Mouse (Mus musculus) retina, postnatal 7 days (tissue): ENCODE data around the gene Ltf.

Experiments
- DNase-seq: peaks from one replicate; pipeline ENCODE4 v3.0.0-alpha.2; 2012; ENCODE audit warnings: low read depth, low spot score

Ltf gene

GRCm38 (mm10) chr9:111019022-111019421 lies at the start of gene Ltf:
TSS of gene Ltf (plus strand) at chr9:111019271.
- no peak for DNase-seq

- no peak for DNase-seq
Observed at GRCm38 (mm10) chr9:110979411-110979810, 39.7 kb upstream of the Ltf start.

DNA sequence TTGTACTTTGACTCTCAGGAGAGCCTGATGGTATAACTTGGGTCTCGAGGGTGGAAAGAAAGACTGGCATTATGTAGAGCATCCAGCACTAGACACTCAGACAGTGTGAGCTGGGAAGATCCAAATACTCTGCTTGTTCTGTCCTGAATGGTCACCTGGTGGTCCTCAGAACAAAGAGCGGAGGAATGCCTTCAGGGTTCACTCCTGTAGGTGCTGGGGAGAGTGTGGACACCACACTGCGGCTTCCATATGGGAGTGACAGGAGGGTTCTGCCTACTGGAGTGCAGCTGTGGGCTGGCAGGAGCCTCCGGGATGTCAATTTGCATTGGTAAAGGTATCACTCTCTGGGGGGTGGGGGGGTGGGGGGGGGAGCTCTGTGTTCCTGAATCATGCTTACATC lies 36.7 kb upstream of the Ltf start:
- no peak for DNase-seq

- DNase-seq: no peak
Observed at GRCm38 (mm10) chr9:110984096-110984495, 35.0 kb upstream of the Ltf start.

GRCm38 (mm10) chr9:110985541-110985940 lies 33.5 kb upstream of the Ltf start:
- no peak for DNase-seq

GRCm38 (mm10) chr9:110985951-110986350 lies 33.1 kb upstream of the Ltf start:
- no peak for DNase-seq

GRCm38 (mm10) chr9:110987331-110987730 lies 31.7 kb upstream of the Ltf start:
- DNase-seq: no peak

DNA sequence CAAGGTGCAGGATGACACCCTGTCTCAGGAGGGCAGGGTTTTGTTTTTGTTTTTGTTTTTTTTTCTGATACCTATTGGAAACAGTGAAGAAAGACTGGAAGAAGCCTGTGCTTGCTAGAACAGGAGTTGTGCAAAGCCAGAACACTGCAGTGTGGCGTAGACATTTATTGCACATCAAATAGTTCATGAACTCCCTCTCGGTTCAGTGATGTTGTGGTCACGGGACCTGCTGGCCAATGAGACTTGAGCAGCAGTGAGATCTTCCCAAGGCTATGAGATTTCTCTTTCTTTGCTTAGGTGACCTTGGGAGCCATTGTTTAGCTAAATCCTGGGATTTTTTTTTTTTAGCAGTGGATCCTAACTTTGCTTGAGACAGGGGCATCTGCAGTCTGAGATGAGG lies 31.0 kb upstream of the Ltf start:
- DNase-seq: no peak

GRCm38 (mm10) chr9:110989141-110989540 lies 29.9 kb upstream of the Ltf start:
- DNase-seq: no peak

DNA sequence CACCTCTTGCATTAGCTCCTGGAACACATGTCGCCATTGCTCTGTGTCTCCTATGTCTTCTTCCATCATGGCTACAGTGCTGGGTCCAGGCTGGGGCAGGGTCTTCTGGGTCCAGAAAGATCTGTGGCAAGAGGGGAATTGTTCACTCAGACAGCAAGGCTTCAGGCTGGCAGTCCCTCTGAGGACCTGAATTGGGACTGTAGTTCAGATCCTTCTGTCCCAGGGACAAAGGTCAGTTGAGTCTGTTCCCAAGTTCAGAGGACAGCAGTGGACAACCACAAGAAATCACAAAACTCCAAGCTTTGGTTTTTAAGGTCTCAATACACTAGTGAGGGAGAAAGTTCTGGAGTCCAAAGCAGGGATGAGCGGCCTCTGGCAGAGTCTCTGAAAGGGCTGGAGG lies 29.5 kb upstream of the Ltf start:
- no peak for DNase-seq

GRCm38 (mm10) chr9:110990204-110990603 lies 28.9 kb upstream of the Ltf start, which contains the start of gene Rtp3:
TSS of gene Rtp3 (minus strand) at chr9:110990583.
- no peak for DNase-seq

GRCm38 (mm10) chr9:110993281-110993709 lies 25.8 kb upstream of the Ltf start:
- DNase-seq: no peak

DNA sequence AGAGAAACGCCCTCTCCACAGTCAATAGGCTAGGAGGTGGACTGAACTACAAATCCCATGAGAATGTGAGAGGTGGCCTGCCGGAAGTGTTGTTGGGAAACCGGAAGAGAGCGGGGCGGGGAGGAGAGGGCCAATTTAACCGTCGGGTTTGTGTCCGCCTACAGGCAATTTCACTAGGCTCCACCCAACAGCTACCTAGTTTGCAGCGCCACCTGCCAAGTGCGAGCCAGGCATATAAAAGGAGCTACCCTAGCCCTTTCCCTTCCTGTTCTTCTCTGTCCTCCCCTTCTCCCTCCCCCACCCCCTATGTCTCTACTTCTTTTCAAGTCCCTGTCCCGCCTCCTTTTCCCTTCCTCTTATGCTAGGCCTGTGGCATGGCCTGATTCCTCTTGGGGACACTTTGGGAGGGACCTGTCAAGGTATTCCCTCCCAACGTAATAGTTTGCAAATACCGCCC lies 24.3 kb upstream of the Ltf start:
- DNase-seq: peak; percentile 66

DNA sequence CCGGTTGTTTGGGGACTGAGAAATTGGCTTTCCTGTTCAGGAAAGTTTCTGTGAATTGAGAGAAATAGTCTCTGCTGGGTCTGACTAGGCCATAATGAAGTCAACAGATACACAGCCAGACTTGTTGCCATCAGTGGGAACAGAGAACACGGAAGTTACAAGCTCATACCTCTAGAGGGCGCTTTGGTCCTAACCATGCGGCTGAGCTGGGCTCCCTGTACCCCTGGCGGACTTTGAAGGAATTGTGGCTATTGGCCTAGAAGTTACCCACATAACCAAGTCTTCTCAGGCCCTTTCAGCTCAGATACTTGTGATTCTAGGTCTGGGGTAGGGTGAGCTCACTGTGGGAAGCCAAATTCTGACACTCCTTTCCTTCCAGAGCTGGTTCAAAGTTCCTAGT lies 21.8 kb upstream of the Ltf start:
- peak; percentile 66 for DNase-seq

DNA sequence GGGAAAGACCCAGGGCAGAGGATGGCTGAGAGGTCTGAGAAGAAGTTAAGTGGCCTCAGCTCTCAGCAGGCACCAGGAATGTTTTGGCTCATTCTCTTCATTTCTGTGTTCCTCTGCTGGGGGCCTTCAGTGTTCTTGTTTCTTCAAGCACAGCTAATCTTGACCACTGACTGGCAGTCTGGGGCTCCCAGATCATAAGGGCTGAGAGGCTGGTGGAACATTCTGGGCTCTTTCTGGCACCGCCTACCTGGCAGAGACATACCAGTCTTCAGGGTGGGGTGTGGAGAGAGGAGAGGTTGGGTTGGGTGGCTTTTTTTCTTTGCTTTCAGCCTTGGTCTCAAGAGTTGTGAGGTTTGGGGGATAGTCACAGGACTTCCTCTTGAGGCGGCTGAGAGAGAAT lies 20.0 kb upstream of the Ltf start:
- no peak for DNase-seq

DNA sequence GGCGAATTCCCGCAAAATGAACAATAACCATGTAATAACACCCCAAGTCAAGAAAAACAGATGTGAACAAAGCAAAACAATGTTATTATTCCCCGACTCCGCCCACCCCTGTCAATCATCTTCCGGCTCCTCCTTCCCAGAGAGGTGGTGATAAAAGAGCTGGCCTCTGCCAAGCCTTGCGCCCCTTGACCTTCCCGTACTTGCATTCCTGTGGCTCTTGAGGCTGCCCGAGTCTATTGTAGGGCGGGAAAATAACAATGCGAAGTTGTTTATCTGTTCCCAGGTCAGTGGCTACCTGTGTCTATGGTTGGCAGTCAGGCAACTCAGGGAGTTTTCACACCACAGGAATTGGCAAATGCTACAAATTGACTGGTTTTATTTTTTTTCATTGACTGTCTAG lies 19.2 kb upstream of the Ltf start:
- no peak for DNase-seq

GRCm38 (mm10) chr9:111001621-111002020 lies 17.4 kb upstream of the Ltf start:
- DNase-seq: no peak

DNA sequence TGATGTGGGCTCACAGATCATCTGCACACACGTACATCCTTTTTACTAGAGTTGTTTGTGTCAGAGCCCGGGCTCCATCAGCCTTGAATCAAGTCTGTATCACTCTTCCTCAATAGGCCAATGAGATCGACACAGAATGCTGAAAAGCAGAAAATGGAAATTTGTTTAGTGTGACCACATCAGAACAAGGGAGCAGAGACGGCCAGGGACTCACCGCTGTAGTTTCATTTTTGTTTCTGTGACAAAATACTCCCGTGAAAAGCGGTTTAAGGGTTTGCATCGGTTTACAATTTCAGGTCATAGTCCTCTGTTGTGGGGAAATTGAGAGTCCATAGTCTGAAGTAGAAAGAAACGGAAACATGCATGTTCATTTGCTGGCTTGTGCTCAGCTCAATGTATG lies 15.8 kb upstream of the Ltf start:
- DNase-seq: no peak

- DNase-seq: no peak
Observed at GRCm38 (mm10) chr9:111006544-111006943, 12.5 kb upstream of the Ltf start.

DNA sequence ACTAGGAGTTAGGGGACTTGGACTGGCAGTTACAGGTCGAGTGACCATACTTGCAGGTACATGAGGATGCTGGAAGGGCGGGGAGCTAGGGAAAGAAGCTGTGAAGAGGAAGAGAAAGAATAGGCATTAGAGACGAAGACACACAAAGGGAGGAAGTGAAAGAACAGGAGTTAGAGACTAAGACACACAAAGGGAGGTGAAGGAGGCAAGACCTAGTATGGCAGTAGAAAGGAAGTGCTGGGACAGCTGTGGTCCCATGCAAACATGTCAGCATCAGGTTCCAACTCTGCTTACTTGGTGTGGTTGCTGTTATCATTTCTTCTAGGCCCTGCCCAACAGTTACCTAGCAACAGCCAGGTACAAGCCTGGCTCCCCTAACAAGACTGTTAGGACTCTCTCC lies 9.3 kb upstream of the Ltf start:
- DNase-seq: no peak

DNA sequence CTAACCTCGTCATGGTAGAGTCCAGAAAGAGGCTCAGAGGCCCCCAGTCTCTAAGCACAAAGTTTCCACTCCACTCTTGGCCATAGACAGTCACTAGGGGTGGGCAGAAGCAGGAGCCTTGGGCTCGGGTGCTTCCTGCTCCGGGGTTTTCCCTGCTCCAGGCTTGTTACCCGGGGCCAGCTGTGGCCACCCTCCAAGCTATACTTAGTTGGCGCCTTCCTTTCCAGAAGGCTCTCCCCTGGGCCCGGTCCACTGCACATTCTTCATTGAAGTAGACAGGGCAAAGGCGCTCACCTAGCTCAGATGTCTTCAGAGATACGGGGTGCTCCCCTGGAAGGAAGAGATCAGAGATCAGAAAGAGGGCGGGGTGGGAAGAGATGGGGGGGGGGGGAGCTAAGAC lies 7.5 kb upstream of the Ltf start:
- no peak for DNase-seq

- DNase-seq: no peak
Observed at GRCm38 (mm10) chr9:111012041-111012440, 7.0 kb upstream of the Ltf start.

DNA sequence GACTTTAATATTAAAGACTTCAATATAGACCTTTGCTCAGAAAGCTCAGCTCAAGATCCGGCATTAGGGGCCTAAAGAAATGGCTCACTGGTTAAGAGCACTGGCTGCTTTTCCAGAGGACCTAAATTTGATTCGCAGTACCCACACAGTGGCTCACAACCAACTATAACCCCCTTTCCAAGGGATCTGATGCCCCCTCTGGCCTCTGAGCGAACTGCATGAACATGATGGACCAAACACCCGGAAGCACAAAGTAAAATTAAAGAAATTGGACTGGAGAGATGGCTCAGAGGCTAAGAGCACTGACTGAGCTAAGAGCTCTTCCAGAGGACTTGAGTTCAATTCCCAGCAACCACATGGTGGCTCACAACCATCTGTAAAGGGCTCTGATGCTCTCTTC lies 3.4 kb upstream of the Ltf start:
- no peak for DNase-seq

DNA sequence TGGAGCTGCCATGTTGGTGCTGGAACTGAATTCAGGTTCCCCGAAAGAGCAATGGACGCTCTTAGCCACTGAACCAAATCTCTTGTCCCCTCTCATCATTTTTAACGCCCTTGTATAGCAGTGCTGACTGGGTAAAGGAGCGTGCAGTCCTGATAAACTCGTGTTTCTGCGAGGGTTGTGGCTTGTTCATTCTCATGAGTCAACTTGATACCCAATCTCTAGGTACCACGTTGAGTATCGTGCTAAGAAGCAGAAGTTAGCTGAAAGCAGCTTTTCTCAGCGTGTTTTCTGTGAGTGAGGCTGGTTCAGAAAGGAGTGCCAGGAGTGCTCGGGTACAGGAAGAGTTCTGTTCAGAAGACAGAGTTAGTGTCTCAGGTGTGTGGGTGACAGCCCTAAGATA lies 7.7 kb downstream of the Ltf start:
- no peak for DNase-seq

GRCm38 (mm10) chr9:111033717-111034116 lies 14.6 kb downstream of the Ltf start:
- DNase-seq: no peak
